Mouse (Mus musculus): ENCODE measurements around the gene Gpr37l1.
"Not testable (repeated sequence)": the region's sequence is repeated elsewhere in the genome, so short reads cannot be mapped to it uniquely, and the experiment has no call there.

The Gpr37l1 gene

DNA sequence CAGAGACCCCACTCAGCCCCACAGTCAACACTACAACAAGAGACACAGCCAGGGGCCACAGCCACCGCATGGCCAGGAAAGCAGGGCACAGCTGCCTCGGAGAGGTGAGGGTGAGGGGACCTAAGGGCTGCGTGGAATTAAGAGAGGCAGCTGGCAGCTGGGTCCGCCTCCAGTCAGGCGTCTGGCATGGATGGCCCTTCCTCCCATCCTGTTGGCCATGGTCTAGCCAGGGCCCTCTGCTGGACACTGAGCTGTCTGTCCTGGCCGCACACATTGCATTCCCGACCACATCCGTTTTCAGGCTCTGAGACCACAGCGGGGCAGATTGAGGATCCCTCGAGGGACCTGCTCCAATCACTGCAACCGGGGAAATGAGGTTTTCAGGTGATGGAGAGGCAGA lies at the start of gene Gpr37l1:
Gene Gpr37l1, minus strand, starts transcription at position 247 of the 400 bp plus-strand sequence.
- no peak for DNase-seq

DNA sequence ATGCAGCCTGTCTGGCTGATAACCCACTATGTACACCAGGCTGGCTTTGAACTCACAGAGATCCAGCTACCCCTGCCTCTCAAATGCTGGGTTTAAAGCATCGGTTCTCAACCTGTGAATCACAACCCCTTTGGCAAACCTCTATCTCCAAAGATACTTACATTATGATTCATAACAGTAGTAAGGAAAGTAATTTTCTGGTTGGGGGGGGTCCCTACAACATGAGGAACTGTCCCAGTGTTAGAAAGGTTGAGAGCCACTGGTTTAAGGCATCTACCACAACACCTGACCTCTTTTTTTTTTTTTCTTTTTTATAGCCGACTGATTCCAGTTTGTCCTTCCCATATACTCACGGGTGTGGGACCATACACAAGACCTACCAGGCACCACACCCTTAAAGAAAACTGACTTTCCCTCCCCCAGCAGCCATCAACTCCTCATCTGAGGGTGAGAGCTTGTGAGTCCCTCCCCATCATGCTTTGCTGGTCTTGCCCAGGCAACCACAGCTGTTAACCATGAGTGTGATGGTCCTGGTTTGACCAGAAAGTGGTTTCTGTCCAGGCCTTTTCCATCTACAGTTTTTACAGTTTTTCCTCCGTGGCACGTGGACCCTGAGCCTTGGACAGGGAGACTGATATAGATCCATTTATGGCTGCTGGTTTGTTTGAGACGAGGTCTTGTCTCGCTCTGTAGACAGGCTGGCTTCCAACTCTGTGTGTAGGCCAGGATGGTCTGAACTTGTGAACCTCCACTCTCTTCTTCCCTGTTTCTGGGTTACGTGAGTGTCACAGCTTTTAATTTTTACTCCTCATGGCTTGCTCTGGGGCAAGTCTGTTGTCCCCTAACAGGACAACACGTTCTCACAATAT lies 46.5 kb upstream of the Gpr37l1 start:
- DNase-seq = no peak

DNA sequence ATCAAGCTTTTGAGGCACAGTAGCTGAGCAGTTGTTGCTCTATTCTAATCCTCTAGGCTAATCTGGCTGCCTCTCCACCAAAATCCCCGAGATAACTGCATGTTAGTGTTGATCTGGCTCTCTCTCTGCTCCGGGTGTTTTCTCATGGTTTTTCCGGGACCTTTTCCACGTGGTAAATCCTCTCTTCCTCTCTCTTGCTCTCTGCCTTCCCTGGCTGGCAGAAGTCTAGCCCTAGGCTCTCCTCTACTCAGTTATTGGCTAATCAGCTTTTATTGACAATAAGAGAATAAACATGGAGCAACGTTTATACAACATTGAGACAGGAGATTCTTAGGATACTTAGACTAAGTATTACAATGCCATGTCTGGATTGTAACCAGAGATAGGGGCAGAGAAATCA lies 42.9 kb upstream of the Gpr37l1 start:
- no peak for DNase-seq

DNA sequence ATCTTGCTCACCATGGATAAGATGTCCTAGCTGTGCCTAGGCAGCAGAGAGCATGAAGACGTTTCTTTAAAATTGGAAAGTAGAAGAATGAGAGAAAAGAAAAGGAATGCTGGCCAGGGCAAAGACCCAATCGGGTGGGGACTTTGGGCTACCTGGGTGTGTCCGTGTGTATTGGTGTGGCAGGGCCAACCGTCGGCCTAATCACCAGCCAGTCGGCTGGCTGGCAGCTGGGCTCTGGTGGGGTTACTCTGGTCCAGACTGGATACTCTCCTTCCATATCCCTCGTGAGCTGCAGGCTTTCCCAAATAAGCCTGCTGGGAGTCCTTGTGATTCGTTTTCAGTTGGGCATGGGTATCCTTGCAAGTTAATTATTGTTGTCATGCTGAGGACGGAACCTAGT lies 41.2 kb upstream of the Gpr37l1 start:
- peak; percentile 21 for DNase-seq

DNA sequence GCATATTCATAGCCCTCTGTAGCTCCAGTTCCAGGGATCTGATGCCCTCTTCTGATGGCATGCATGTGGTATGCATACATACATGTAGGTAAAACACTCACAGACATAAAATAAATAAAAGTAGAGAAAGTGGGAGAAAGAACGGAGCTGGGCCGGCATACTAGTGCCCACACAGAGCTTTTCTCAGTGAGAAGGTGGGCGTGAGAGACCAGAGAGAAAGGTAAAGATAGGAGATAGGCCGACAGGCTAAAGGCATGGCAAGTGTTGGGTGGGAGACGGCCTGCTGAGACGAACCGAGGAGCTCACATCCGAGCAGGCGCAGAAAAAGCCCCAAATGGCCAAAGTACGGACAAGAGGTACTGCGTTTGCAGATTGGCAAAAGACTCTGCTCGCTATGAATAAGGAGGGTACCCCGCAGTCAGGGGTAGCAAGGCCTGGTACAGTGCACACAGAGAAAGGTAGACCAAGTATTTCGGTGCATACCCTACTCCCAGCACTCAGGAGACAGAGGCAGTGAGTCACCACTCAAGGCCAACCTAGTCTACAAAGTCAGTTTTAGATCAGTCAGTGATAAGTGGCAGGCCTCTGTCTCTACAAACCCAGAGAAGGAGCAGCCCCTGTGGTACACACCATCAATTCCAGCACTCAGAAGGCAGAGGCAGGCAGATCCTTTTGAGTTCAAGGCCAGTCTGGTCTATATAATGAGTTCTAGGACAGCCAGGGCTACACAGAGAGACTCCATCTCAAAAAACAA lies 39.3 kb upstream of the Gpr37l1 start:
- DNase-seq = no peak

DNA sequence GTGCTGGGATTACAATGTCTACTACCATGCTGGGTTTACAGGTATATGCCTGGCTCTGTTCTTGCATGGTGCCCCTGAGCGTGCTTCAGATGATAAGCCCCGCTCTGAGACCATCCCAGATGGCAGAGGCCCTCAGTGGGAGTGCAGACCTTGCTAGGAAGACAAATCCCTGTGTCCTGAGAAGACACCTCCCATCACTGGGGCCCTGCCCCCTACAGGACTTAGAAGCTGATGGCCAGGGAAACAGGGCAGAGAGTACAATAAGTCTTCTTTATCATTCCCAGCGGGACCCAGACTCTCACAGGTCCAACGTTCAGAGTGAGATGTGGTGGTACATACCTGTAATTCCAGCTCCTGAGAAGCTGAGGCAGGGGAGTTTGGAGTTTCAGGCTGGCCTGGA lies 37.8 kb upstream of the Gpr37l1 start:
- peak; percentile 18 for DNase-seq

DNA sequence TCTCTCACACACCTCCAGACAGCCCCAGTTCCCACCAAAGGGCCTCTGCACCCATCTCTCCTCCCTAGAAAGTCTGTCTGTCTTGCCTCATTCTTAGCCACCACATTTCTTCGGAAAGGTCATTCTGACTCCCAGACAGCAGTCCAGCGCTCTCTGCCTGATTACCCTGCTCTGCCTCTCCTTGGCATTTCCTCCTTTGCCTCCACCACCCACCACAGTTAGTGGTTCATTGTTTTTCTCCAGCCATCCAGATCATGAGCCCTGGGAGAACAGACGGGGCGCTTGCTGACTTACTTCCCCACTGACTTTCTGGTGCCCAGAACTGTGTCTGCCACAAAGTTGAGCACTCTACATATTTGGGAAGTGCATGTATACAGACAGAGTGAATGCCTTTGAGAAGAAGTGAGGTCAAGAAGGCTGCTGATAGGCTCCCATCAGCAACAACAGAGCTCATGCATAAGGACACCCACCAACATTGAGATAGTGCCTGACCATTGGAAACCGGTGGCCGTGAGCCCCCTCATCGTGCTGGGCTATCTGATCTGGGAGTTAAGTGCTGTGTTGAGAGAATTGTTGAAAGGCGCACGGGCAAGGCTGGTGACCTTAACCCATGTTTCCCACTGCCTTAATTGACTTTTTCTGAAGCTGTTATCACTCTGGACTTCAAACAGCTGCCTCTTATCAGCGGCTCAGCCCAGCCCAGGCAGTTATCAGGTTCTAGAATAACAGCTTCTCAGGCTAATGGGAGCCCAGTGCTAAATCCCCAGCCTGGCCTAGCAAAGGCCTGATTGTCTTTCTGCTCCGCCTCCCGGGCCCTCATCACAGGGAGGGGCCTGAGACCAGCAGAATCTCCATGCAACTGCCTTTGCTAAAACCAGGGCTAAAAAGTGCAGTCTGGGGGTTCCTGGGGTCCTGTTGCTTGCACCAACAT lies 37.0 kb upstream of the Gpr37l1 start:
- peak; percentile 76 for DNase-seq

DNA sequence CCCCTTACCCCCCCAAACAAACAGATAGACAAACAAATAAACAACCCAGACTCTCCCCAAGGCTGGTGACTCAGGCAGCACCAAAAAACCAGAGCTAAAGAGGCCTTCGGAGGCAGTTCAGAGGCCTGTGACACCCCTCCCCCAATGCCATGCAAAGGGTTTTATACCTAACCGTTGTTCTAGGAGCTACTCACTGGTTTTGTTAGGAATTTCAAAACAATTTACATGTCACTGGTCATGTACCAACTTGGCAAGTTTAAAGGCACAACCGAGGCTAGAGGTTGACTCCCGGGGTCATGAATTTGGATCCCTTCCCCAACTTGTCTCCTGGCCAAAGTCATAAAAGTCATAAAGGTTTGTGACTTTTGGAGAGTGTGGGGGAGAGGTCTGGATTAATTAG lies 32.9 kb upstream of the Gpr37l1 start:
- DNase-seq = no peak

DNA sequence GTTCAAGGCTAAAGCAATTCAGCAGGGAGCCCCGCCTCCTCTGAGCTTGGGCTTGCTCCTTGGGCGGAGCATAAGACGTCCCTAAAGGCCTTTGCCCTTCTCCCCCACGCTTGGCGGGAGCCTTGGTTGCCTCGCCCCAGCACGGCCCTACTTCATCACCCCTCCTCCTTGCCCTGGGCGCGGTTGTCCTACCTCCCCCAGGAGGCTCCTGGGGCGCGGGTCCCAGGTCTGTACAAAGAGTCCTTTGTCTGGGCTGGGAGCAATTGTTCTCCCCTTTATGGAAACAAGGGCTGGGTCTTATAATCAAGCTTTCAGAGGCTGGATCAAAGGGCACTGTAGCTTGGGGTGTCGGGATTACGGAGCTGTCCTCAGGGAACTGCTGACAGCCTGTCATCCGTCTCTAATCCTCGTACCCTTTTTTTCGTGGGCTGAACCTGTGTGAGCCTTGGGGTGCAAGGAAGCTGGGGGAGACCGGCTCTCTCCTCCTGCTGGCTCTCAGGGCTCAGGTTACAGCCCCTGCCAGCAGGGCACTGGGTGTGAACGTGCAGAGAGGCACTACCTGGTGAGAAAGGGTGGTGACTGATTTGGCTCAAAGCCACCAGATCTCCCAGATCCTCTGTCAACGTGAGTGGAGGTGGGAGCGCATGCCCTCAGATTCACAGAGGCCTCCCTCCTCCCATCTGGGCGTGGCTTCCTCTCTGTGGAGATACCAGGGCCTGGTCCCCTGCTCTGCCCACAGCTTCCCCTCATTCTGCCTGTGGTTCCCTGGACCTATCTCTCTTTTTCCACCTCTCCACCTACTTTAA lies 31.7 kb upstream of the Gpr37l1 start:
- peak; percentile 61 for DNase-seq

DNA sequence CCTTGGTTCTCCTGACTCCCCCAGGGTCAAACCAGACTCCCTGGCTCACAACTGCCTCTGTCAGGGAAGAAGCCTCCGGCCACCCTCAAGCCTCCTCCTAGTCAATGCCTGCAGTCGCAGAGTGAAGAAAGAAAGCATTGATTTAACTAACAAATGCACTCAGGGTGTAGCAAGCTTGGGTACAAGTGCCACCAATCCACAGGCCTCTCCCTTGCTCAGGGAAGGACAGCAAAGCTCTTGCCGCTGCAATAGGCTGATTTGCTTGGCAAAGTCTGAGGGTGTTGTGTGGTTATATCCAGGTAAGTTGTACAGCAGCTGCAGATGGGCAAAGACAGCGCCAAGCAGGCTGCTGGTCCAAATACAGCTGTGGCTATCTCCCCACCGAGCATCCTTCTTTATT lies 30.9 kb upstream of the Gpr37l1 start:
- DNase-seq = no peak

DNA sequence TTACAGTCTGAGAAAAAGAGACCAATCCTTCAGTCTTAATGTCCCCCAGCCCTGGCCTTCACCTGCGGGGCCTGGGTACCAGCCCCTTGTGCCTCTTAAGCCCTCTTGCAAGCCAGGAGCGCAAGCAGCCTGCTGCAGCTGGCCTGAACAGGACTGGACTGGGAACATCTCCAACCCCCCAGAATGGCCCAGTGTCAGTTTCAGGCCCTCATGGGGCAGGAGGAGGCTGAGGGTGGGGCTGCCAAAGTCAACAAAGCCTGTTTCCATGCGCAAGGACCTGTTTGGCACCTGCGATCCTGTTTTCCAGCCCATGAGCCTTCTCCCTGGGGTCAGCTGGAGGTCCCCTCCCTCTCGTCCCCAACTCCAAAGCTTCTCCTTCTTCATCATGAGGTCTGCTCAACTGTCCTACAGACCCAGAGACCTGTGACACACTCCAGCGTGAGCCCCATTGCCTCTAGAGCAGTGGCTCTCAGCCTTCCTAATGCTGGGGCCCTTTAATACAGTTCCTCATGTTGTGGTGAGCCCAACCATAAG lies 28.5 kb upstream of the Gpr37l1 start:
- DNase-seq = no peak

DNA sequence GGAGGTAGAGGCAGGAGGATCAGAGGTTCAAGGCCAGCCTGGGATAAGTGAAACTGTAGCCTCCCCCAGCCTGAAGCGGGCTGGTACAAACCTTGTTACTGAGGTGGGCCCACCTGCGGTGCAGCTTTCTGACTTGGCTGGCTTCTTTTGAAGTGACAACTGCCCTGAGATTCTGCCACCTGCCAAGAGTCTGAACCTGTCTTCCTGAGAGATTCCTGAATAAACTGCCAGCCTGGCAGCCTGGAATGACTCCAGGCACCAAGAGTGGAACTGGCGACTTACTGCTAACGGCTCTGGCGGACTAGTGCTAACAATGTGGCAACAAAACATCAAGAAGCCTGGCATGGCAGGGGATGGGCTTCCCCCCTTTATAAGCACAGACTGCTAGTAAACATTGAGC lies 26.9 kb upstream of the Gpr37l1 start:
- DNase-seq = not testable (repeated sequence)

DNA sequence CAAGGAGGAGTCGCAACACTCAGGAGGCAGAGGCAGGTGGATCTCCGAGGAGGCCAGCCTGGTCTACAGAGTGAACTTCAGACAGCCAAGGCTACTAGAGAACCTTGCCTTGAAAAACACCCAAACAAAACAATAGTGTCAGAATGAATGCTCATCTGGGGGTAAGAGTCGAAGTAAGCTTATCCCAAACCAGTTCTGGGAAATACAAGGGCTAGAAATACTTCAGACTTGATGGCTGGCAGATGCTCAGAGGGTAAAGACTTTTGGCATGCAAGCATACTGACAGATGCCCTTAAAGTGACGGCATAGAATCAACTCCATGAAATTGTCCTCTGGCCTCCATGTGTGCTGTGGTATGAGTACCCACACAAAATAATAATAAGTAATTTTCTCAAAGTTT lies 21.7 kb upstream of the Gpr37l1 start:
- DNase-seq = no peak

DNA sequence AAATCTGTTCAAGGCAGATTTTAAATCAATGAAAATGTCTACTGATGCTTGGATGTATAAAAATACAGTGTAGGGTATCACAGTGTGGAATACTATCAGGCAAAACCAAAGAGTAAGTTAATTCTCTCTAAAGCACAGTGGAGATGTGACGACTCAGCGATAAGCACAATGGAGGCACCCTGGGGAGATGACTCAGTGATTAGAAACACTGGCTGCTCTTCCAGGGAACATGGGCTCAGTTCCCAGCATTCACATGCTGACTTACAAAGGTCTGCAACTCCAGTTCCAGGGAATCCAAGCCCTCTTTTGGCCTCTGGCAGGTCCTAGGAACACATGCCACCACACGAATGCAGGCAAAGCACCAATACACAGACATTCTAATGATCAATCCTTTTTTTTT lies 20.7 kb upstream of the Gpr37l1 start:
- DNase-seq = no peak

DNA sequence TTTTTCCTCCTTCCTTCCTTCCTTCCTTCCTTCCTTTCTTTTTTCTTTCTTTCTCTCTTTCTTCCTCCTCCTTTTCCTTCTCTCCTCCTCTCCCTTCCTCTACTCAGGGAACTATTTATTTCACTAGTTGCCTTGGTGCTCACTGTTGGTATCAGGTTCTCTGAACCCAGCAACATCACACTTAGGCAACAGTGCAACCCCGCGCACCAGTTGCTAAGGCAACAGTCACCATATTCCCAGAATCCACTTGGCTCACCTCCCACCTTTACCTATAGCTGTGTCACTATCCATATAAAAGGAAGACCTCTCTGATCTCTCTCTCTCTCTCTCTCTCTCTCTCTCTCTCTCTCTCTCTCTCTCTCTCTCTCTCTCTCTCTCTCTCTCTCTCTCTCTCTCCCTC lies 19.5 kb upstream of the Gpr37l1 start:
- DNase-seq = not testable (repeated sequence)

DNA sequence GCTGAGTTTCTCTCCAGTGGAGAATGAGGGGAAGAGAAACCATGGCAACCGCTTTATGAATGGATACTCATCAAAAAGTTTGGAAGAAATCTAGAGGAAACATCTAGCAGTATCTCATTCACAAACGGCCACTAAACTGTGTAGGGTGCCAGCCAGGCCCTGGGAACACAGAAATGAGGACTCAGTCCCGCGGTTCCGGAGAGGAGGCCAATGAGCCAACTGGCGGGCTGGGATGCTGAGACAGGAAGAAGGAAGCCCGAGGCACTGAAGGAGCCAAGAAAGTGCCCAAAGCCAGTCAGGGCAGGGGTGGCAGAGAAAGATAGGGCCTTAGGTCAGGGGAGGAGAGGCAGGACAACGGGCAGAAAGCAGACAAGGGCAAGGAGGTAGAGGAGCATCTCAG lies 18.9 kb upstream of the Gpr37l1 start:
- no peak for DNase-seq

DNA sequence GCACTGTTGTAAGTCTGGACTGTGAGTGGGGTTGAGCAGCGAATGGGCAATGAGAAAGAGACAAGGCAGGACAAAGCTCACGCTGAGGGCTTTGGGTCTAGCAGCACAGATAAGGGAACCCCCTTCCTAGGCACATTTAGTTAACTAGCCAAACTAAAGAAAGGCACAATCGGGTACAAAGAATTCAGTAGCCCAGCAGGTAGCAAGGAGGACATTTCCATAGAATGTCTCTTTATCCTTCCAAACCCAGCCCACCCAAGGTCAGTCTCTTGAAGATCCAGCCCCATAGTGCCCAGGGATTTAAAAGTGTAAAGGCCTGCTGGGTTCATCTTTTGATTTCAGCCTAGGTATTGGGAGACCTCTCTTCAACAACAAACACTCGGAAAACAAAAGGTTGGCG lies 18.5 kb upstream of the Gpr37l1 start:
- DNase-seq = no peak

DNA sequence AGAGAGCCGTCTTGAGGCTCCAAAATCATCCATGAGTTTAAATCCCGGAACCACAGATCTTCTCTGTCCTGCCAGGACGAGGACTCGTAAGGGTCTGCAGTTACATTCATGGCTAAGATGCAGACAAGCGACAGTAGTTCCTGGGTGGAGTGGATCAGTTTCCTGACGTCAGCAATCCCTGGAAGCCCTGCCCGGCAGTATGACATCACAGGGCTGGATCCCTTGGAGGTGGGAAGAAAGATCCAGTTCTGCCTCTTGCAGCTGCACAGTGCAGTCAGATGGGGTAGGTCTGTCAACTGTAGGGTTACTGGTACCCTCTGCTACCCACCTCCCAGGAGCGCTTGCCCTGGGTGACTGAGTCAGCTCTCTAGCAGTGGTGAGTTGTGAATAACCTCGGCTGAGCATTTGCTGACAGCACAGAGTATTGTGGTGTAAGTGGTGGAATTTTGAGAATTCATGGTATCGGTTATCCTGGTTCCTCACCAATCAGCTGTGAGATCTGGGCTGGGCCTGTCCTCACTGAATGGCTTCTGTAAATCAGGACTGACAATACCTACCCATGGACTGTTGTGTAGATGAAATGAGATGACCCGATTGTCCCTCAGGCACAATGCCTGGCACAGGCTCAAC lies 16.6 kb upstream of the Gpr37l1 start:
- DNase-seq = no peak

DNA sequence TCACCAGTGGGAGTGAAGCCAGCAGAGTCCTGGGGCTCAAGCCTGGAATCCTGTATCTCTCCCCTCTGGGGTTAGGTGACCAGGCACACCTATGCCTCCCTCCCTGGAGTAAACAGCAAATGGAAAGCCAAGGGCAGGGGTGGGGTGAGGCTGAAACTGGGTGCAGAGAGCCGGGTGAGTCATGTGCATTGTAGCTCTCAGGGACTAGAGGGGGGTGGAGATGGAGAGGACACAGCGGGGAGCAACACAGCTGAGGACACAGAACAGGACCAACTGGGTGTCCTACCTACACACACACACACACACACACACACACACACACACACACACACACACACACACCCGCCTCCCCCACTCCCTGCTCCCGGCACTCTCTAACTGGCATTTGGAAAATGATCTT lies 16.0 kb upstream of the Gpr37l1 start:
- DNase-seq = no peak

DNA sequence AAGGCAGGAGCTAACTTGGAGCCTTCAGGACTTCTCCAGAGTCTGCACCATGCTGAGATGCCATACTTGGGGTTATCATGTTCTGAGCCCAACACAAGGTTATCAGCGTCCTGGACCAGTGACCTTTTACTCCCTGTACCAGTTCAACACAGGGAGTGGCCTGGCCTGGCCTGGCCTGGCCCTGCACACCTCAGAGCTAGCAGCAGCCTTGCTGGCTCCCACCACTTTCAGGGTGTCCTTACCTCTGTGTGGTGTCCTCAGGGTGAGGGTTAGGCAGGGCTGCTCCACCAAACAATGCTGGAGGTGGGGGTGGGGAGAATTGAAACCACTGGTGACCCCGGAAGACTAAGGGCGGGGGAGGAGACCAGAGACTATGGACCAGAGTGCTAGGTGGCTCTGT lies 15.5 kb upstream of the Gpr37l1 start:
- DNase-seq = no peak

DNA sequence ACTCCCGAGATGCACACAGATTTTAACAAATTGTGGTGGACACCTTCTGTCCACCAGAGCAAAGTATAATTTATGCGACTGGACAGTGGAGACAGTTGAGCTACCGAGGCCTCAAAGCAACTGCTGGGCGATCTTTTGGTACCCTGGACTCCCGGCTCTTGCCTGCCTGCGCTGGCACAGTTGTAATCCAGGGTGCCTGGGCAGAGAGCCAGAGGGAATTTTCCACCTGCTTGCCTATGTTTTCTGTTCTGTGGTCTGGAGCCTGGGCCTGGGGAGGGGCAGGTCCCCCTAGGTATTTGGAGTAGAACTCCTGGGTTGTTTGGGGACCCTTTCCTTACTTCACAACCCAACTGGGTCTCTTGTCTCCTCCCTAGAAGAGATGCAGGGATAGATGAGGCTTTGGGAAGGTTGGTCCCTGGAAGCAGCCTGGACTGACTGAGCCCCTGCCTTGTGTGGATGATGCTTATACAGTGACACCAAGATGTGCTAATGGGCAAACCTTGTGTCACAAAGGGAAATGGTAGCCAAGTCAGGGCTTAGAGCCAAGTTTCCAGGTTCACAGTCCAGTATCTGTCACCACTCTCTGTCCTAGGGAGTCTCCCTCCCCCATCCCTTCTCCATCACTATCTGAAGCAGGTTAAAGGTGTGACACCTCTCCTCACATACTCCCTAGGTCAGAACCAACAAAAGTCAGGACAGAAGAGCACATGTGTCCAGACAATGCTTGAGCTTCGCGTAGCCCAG lies 14.6 kb upstream of the Gpr37l1 start:
- DNase-seq = no peak
